Mouse (Mus musculus): ENCODE results near the gene Hist1h4a. TPM values are rescaled to one million over a fixed set of nuclear protein-coding genes. Genes with fewer than 3 reads are reported as not detected.
"Not testable (repeated sequence)": the region's sequence is repeated elsewhere in the genome, so short reads cannot be mapped to it uniquely, and the experiment has no call there.

Hist1h4a gene
- total RNA-seq (2015; ENCODE audit: low replicate concordance) (15.4 and 15.7 TPM in 2 replicates), total RNA-seq (2017; ENCODE audit: low replicate concordance) (211 and 254 TPM in 2 replicates)

DNA sequence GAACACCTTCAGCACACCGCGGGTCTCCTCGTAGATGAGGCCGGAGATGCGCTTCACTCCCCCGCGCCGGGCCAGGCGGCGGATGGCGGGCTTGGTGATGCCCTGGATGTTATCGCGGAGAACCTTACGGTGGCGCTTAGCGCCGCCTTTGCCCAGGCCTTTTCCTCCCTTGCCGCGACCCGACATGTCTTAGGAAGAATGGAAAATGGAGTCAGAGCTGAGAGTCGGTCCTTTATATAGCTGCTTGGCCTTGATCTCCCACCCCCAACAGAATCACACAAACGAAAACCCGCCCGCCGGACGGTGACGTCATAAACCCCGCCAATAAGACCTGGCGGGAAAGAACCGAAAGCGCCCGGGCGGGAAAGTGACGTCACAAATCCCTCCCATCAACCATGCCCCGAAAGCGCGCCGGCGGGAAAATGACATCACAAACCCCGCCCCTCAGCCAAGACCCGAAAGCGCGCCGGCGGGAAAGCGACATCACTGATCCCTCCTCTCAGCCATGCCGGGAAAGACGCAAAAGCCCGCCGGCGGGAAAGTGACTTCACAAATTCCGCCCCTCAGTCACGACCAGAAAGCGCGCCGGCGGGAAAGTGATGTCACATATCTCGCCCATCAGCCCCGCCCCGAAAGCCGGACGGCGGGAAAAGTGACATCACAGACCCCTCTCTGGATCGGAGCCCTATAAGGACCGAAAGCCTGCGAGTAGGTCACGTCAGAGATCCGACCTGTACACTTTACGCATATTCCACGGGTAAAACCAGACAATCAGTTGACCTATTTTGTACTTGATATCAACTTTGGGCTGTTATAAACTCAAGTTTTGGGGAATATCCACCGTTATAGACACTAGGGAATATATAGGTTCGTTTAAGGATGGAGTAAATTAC, at the start of gene Hist1h4a:
TSS of gene Hist1h4a (minus strand) at position 259 of the 893 bp plus-strand sequence.
- peak; percentile 29 for ATAC-seq (replicated peaks; ENCODE audit: low FRiP score, poor library complexity, severe bottlenecking)

DNA sequence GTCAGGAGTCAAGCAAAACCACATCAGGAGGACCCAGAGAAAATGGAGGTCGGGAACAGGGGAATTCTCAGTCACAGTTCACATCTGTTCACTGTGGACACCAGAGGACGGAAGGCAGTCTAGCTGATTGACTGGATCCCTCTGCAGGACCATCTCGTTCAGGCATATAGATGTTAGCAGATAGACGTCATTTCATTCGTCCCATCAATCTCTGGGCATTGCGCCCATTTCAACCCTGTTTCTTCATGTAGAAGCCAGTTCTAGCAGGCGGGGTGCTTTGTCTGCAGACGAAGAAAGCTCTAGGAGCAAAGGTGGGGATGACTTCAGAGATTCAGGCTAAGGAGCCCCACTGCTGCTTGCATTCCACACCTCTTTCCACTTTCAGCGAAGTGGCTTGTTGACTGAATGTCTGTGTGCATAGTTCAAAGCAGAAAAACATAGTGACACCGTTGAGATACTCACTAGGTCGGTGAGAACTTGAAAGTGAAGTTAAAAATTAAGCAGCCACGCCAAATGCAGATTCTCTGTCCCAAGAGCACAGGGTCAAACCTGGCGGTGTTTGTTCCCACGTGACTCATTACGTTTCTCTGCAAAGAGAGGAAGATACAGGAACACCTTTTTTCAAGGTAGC, 45.5 kb upstream of the Hist1h4a start, which contains the start of gene Slc17a2:
TSS of gene Slc17a2 (plus strand) at position 572 of the 631 bp plus-strand sequence.
- ATAC-seq (replicated peaks; ENCODE audit: low FRiP score, poor library complexity, severe bottlenecking) = no peak

DNA sequence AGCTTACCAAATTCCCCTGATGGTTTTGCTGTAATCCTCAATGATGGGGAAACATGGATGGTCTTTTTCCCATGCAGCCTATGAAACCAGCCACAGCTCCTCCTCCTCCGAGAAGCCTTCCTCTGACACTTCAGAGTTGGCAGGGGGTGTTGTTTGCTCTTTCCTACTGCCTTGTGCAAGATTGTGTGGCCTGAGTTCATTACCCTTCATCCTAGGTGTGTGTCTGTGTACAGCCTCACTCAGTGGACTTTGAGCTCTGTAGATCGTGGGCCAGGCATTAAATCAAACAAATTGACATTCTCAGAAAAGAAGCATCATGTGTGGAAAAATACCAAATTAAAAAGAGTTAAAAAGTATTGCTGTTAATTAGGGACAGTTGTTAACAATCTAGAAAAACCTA, 43.5 kb upstream of the Hist1h4a start:
- ATAC-seq (replicated peaks; ENCODE audit: low FRiP score, poor library complexity, severe bottlenecking) = no peak

DNA sequence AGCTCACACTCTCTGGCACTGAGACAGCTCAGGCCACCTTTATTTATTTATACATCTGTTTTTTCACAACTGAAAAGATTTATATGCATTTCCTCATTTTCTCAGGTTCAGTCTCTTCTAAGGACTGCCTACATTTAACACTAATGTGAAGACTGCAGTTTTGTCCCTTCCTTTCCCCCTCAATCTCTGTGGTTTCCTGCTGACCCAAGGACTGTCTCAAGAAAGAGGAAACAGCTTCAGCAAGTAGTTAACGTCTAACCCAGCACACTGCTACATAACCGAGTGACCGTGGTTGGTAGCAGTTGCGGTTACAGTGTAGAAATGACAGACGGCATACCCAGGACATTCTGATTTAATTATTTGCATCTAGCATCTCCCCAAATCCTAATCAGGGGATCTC, 38.4 kb upstream of the Hist1h4a start:
- no peak for ATAC-seq (replicated peaks; ENCODE audit: low FRiP score, poor library complexity, severe bottlenecking)

DNA sequence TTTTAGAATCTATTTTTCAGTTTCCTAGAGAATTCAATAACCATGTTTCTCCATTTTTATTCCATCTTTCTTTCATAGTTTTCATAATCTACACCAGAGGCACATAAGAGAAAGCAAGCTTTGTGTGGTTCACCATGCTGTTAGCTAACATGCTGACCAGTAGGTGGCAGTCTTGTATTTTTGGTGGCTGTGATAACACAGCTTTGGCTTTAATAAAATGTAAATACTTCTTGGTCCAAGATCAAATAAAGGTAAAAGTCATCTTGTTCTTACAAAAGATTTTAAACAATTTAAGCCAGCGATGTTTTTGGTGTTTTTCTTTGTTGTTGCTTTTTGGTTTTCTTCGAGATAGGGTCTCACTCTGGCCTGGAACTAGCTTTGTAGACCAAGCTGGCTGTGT, 31.5 kb upstream of the Hist1h4a start:
- peak; percentile 87 for ATAC-seq (replicated peaks; ENCODE audit: low FRiP score, poor library complexity, severe bottlenecking)

DNA sequence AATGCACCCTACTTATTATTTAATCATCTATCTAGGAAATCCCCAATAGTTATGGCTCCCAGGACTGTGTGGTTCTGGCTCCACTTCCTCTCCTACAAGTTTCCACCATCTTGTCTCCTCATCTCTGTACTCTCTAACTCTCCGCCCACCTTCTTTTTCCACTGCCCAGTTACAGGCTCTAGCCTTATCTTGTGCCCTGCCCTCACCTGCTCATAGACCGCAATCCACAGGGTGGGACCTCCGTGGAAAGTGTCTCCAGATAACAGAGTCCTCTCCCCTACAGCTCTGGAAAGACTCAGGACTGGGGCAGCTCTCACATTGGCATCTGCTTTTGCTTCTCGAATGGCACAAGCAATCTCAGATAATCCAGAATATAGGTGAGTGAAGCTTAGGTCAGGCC, 18.0 kb upstream of the Hist1h4a start:
- no peak for ATAC-seq (replicated peaks; ENCODE audit: low FRiP score, poor library complexity, severe bottlenecking)

DNA sequence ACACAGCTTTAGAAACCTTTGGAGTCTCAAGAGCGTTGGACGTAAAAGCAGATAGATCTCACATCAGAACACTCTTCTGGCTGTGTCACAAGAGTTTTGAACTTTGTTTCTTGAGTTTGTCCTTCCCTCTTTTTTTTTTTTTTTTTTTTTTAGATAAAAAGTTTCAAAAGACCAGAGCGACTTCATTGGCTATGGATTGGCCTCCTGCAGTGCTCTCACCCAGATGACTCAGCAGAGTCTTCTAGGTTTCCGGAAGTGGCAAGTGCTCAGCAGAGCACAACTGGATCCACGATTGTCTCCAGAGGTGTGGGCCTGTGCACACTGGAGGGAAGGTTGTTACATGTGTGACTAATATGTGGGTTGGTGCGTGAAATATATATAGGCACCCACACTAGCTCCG, 17.3 kb upstream of the Hist1h4a start:
- ATAC-seq (replicated peaks; ENCODE audit: low FRiP score, poor library complexity, severe bottlenecking) = 0 out of 2 replicates have a peak, but pooled peaks have one; percentile 53

DNA sequence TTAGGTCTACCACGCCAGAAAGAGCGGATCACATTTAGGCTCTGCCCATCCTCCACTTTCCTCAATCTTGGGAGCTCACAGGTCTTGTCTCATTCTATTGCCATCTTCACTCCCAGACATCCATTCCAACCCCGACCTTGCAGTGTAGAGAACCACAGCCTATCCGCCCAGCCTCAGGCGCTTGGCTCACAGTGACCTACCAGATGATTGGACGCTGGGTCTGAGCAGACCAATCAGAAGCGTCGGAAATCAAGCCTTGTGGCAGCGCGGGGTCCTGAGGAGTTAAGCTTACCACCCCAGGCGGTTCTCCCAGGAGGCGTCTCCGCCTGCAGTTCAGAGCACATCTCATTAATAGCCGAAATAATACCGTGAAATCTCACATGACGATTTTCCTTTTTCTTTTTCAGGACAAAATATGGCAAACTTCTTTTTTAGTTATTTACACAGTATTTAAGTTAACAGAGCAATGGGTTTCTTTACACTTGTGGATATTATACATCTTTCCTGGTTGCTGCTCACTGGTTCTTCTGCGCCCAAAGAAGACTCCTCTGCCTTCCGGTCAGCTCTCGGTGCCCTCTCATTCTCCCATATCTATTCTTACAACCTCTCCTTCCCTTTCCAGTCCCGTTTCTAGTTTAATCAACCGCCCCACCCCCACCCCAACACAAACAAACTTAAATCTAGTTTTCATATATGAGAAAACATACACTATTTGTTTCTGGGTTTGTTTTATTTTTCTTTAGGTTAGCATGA, 11.7 kb upstream of the Hist1h4a start:
- peak; percentile 98 for ATAC-seq (replicated peaks; ENCODE audit: low FRiP score, poor library complexity, severe bottlenecking)

DNA sequence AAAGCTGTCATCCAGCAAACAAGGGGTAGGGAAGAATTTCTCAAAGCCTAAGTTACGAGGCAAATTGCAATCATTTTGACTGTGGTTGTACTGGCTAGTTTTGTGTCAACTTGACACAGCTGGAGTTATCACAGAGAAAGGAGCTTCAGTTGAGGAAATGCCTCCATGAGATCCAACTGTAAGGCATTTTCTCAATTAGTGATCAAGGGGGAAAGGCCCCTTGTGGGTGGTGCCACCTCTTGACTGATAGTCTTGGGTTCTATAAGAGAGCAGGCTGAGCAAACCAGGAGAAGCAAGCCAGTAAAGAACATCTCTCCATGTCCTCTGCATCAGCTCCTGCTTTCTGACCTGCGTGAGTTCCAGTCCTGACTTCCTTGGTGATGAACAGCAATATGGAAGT, 8.6 kb upstream of the Hist1h4a start, which contains the start of gene Trim38:
TSS of gene Trim38 (plus strand) at position 301 of the 400 bp plus-strand sequence.
- ATAC-seq (replicated peaks; ENCODE audit: low FRiP score, poor library complexity, severe bottlenecking) = not testable (repeated sequence)

DNA sequence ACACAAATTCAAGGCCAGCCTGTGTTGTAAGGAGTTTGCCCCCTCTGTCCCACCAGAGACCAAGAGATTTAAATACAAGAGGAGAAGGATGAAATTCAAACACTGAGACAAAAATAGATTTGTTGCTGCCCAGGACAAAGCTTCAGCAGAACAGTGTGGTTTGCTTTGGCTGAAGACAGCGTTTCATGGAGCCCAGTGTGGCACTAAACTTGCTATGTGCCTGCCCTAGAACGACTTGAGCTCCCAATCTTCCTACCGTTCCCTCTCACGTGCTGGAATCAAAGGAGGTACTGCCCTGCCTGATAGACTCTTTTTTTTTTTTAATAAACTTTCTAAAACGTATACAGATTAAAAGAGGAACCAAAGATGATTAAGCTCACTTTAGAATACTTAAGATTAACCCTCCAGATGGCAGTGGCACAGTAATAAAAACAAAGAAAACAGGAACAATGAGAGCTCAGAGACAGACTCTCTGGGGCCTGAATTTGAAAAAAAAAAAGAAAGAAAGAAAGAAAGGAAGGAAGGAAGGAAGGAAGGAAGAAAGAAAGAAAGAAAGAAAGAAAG, 7.9 kb upstream of the Hist1h4a start:
- ATAC-seq (replicated peaks; ENCODE audit: low FRiP score, poor library complexity, severe bottlenecking) = no peak

DNA sequence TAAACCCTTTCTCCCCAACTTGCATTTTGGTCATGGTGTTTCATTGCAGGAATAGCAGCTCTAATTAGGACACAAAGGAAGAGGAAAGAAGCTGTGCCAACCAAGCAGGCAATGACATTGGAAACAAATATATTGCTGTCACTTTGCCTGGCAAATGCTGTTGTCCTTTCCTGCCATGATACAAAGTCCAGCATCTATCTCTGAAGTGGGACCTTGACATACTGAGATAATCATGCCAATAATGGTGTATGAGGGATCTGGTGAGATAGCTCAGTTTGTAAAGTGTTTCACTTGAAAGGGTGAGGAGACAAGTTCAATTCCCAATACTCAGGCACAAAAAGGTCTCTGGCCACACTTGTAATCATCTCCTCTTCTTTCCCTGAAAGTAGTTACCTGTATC, 5.7 kb upstream of the Hist1h4a start:
- no peak for ATAC-seq (replicated peaks; ENCODE audit: low FRiP score, poor library complexity, severe bottlenecking)

DNA sequence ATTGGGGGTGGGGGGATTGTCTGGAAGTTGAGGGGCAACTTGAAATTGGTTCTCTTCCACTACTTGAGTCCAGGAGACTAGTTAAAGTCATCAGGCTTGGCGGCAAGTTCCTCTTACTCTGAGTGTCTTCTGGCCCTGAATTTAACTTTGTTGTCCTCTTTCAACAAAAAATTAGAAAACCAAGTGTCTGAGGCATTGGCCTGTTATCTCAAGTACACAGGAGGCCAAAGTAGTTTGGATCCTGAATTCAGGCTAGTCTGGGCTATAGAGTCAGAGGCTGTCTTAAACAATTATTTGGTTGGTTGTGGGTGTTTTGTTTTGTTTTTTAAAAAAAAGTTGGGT, 4.1 kb upstream of the Hist1h4a start:
- no peak for ATAC-seq (replicated peaks; ENCODE audit: low FRiP score, poor library complexity, severe bottlenecking)

DNA sequence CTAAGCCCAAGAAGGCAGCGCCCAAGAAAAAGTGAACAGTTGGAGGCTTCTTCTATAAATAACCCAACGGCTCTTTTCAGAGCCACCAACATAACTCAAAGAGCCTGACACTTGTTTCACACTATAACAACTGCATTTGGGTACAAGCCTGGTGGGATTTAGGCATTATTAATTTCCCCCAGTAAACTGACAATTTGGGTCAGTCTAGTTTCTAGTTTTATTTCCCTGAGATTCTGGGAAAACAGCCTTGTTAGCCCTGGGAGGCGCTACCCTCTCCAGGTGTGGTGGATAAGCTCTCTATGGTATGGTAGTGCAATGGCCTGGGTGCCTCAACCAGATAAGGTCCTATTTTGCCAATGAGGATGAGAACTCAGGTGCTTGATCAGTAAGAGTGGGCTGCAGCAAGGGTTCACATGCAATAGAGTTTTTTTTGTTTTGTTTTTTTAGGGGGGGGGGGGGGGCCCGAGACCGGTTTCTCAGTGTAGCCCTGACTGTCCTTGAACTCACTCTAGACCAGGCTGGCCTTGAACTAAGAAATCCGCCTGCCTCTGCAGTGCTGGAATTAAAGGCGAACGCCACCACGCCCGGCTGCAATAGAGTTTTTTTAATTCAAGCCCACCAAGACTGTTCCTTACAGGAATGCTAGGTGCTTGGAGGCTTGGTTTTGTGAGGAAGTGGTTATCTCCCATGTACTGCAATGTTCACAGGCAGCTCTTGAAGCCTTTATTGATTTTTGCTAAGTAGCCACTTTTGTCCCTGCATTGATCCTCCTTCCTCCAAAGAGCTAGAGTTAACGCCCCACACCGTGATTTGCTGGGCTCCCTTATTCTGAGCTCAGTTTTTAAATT, 3.5 kb upstream of the Hist1h4a start:
- peak; percentile 27; the same call in 1 of the 2 replicates for ATAC-seq (replicated peaks; ENCODE audit: low FRiP score, poor library complexity, severe bottlenecking)

DNA sequence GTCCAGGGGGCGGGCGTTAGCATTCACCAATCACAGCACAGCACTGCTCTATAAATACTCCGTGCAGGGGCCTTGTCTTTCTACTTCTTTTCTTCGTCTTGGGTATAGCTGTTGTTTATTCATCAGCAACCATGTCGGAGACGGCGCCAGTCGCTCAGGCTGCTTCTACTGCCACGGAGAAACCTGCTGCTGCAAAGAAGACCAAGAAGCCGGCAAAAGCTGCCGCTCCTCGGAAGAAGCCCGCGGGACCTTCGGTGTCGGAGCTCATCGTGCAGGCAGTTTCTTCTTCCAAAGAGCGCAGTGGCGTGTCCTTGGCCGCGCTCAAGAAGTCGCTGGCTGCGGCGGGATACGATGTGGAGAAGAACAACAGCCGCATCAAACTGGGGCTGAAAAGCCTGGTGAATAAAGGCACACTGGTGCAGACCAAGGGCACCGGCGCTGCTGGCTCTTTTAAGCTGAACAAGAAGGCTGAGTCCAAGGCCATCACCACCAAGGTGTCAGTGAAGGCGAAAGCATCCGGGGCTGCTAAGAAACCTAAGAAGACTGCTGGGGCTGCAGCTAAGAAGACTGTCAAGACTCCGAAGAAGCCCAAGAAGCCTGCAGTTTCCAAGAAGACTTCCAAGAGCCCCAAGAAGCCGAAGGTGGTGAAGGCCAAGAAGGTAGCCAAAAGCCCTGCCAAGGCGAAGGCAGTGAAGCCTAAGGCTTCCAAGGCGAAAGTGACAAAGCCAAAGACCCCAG, 2.7 kb upstream of the Hist1h4a start, which contains the start of gene Hist1h1a:
TSS of gene Hist1h1a (plus strand) at position 81 of the 738 bp plus-strand sequence.
- peak; percentile 65 for ATAC-seq (replicated peaks; ENCODE audit: low FRiP score, poor library complexity, severe bottlenecking)

DNA sequence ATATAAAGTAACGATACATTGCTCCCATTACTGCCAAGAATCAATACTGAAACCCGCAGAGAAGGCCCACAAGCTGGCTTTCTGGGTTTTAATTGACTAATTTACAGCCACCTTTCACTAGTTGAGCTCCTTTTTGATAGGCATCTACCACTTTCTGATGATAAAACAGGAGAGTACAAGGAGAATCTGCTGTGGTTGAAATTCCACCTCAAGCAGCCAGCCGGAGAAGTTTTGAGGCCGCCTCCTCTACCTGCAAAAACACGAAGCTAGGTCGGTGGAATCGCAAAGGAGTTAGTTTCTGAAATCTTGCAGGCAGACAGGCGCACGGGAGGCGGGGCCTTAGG, 2.2 kb upstream of the Hist1h4a start:
- ATAC-seq (replicated peaks; ENCODE audit: low FRiP score, poor library complexity, severe bottlenecking) = no peak

DNA sequence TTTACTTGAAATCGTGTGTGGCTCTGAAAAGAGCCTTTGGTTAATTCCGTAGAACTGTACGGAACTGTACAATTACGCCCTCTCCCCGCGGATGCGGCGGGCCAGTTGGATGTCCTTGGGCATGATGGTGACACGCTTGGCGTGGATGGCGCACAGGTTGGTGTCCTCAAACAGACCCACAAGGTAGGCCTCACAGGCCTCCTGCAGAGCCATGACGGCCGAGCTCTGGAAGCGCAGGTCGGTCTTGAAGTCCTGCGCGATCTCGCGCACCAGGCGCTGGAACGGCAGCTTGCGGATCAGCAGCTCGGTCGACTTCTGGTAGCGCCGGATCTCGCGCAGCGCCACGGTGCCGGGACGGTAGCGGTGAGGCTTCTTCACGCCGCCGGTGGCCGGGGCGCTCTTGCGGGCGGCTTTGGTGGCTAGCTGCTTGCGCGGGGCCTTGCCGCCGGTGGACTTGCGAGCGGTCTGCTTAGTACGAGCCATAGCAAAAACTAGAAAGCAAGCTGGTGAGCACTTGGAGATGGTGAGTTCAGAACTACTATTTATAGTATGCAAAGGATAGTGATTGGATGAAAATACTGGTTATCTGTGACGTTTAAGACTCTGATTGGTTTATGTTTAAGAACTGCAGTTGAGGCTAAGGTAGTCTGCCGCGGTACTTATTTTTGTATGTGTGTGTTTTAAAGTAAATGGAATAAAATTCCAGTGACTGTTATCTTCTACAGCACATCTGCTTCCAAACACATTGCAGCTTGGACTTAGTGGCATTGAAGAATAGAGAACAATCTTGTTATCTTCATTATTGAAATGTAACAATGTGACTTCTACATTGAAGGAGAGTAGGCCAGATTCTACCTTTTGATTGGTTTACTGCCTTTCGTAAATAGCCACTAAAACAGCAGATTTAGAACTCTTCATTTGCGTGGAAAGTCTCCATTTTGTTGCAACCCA, 1.1 kb upstream of the Hist1h4a start, which contains the start of gene Hist1h3a:
TSS of gene Hist1h3a (minus strand) at position 516 of the 951 bp plus-strand sequence.
- peak; percentile 61 for ATAC-seq (replicated peaks; ENCODE audit: low FRiP score, poor library complexity, severe bottlenecking)

Data from erythroblast, adult 5-6 weeks (primary cell).